ENCODE assay signal across 8 mouse cellular contexts in the genomic region with DNA sequence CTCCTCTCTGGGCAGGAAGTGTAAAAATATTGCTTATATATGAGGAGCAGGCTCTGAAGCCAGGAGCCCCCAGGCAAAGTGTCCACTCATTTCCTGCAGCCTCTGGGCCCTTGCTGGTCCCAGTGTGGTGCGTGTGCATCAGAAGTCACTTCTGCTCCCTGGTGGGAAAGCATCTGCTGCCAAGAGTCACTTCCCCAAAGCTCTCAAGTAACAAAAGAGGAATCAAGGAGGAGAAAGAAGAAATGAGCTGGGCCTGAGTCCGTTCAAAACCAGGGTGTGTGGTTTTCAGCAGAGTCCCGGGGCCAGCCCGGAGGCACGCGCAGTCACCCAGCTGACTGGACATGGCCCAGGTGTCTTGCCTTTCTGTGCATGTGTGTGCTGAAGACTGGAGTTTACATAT. TPM values are rescaled to one million over a fixed set of nuclear protein-coding genes. Genes with fewer than 3 reads are reported as not detected.
DNase-seq lines count a peak whose midpoint lies in the region; ATAC-seq and TF ChIP-seq lines count a peak whose summit lies in the region.

No protein-coding gene starts in this region.

- DNase-seq in midbrain, embryonic 10.5 days (ENCODE audit: low spot score), result no peak
- peak; percentile 32 for DNase-seq in kidney, postnatal 14 days
- DNase-seq in right cerebral cortex, postnatal 25 days, result no peak
- DNase-seq in thymus, postnatal 0 days (ENCODE audit: low spot score), result no peak

- no peaks in the 10 kb centered on the region for H3K36me3 ChIP-seq in midbrain, embryonic 10.5 days
- H3K36me3 ChIP-seq in midbrain, embryonic 16.5 days (ENCODE audit: control insufficient read depth, insufficient read depth, low read length), result no peaks in the 10 kb centered on the region
- H3K36me3 ChIP-seq in embryonic facial prominence, embryonic 15.5 days, result no peaks in the 10 kb centered on the region
- H3K36me3 ChIP-seq in small intestine, adult 2 months (ENCODE audit: control insufficient read depth, insufficient read depth, low read length), result no peaks in the 10 kb centered on the region

- H3K9ac ChIP-seq in midbrain, embryonic 16.5 days (ENCODE audit: low read depth, low read length), result no peak overlapping the region
- H3K9ac ChIP-seq in embryonic facial prominence, embryonic 15.5 days, result no peak overlapping the region

- H3K4me3 ChIP-seq in midbrain, embryonic 10.5 days, result no peak overlapping the region
- H3K4me3 ChIP-seq in midbrain, embryonic 16.5 days (ENCODE audit: low read depth, low read length), result no peak overlapping the region
- no peak overlapping the region for H3K4me3 ChIP-seq in embryonic facial prominence, embryonic 15.5 days (replicated peaks)
- no peak overlapping the region for H3K4me3 ChIP-seq in small intestine, adult 2 months (ENCODE audit: low read depth, low read length)

- no peak overlapping the region for H3K4me2 ChIP-seq in midbrain, embryonic 16.5 days (ENCODE audit: low read length)
- H3K4me2 ChIP-seq in embryonic facial prominence, embryonic 15.5 days (replicated peaks), result no peak overlapping the region

- peaks cover 9% of the 10 kb centered on the region; the same call in 1 of the 2 replicates for H3K9me3 ChIP-seq in midbrain, embryonic 10.5 days (replicated peaks)
- no peaks in the 10 kb centered on the region for H3K9me3 ChIP-seq in midbrain, embryonic 16.5 days (replicated peaks; ENCODE audit: control insufficient read depth, low read length, poor library complexity, severe bottlenecking)
- H3K9me3 ChIP-seq in embryonic facial prominence, embryonic 15.5 days (replicated peaks), result no peaks in the 10 kb centered on the region

- WGBS in midbrain, embryonic 10.5 days, result 78% methylated on average over 6 of the region's 6 CpGs
- 76% methylated on average over 6 of the region's 6 CpGs for WGBS in midbrain, embryonic 16.5 days
- 63% methylated on average over 6 of the region's 6 CpGs for WGBS in embryonic facial prominence, embryonic 15.5 days
- WGBS in small intestine, adult 2 months, result 80% methylated on average over 6 of the region's 6 CpGs

- TF ChIP-seq POLR2A in small intestine, adult 2 months (IDR thresholded peaks at IDR 0.05; ENCODE audit: low read depth, low read length), result no peak

- H3K27ac ChIP-seq in midbrain, embryonic 10.5 days (replicated peaks), result peak overlapping the region; percentile 18; the same call in 1 of the 2 replicates
- no peak overlapping the region for H3K27ac ChIP-seq in midbrain, embryonic 16.5 days (ENCODE audit: low read length)
- peak overlapping the region; percentile 96 for H3K27ac ChIP-seq in embryonic facial prominence, embryonic 15.5 days (replicated peaks)
- H3K27ac ChIP-seq in small intestine, adult 2 months (ENCODE audit: insufficient read depth, low read depth, low read length), result peak overlapping the region; percentile 66

- no peaks in the 10 kb centered on the region for H3K27me3 ChIP-seq in midbrain, embryonic 10.5 days (ENCODE audit: low read depth, poor library complexity, severe bottlenecking)
- no peaks in the 10 kb centered on the region for H3K27me3 ChIP-seq in midbrain, embryonic 16.5 days (ENCODE audit: control insufficient read depth, insufficient read depth, low read depth, low read length)
- no peaks in the 10 kb centered on the region for H3K27me3 ChIP-seq in embryonic facial prominence, embryonic 15.5 days
- no peaks in the 10 kb centered on the region for H3K27me3 ChIP-seq in small intestine, adult 2 months (ENCODE audit: control insufficient read depth, insufficient read depth, low read length)

- no peak for ATAC-seq in midbrain, embryonic 16.5 days
- no peak for ATAC-seq in embryonic facial prominence, embryonic 15.5 days (ENCODE audit: insufficient number of reproducible peaks, low FRiP score, low TSS enrichment, low read depth)
- no peak for ATAC-seq in megakaryocyte-erythroid progenitor cell, adult 5-6 weeks (replicated peaks; ENCODE audit: low FRiP score, low TSS enrichment, poor library complexity, severe bottlenecking)

- peaks cover 21% of the 10 kb centered on the region for H3K4me1 ChIP-seq in midbrain, embryonic 10.5 days
- H3K4me1 ChIP-seq in midbrain, embryonic 16.5 days (ENCODE audit: control insufficient read depth, insufficient read depth, low read length), result no peaks in the 10 kb centered on the region
- H3K4me1 ChIP-seq in embryonic facial prominence, embryonic 15.5 days, result peaks cover 31% of the 10 kb centered on the region
- H3K4me1 ChIP-seq in small intestine, adult 2 months (ENCODE audit: control insufficient read depth, insufficient read depth, insufficient read length, low read length), result peaks cover 30% of the 10 kb centered on the region

- no peak for TF ChIP-seq CTCF in small intestine, adult 2 months (IDR thresholded peaks at IDR 0.05; ENCODE audit: extremely low read depth, insufficient read length, insufficient replicate concordance, low read depth, low read length)

RNA-seq across cellular contexts. Expression of gene Snn, which starts 54.6 kb away (rescaled TPM):
- polyA plus RNA-seq in midbrain, embryonic 10.5 days (2016; fragmentation: Nextera tagmentation; extraction: Ambion mirVana), result 86.7 and 106 TPM in 2 replicates
- polyA plus RNA-seq in midbrain, embryonic 16.5 days (2015; fragmentation: Nextera tagmentation; extraction: Ambion mirVana), result 129 and 134 TPM in 2 replicates
- polyA plus RNA-seq in embryonic facial prominence, embryonic 15.5 days (2015; fragmentation: Nextera tagmentation; extraction: Ambion mirVana), result 43.4 and 44.4 TPM in 2 replicates
- polyA plus RNA-seq in small intestine, adult 2 months (2012; rRNA removed), result 3.4 and 4.3 TPM in 2 replicates
- 46.4 and 51.8 TPM in 2 replicates for polyA plus RNA-seq in thymus, postnatal 0 days (2015; fragmentation: Nextera tagmentation; extraction: Ambion mirVana)
- 0.52 and 7.4 TPM in 2 replicates for total RNA-seq in megakaryocyte-erythroid progenitor cell, adult 5-6 weeks (2014; fragmentation: Nextera tagmentation)
- total RNA-seq in megakaryocyte-erythroid progenitor cell, adult 5-6 weeks (2017), result 0.09 and 1.6 TPM in 2 replicates

RNA-seq across cellular contexts. Expression of gene Litaf, which starts 59.9 kb away (rescaled TPM):
- polyA plus RNA-seq in midbrain, embryonic 10.5 days (2016; fragmentation: Nextera tagmentation; extraction: Ambion mirVana), result 97.9 and 106 TPM in 2 replicates
- 22.7 and 25.4 TPM in 2 replicates for polyA plus RNA-seq in midbrain, embryonic 16.5 days (2015; fragmentation: Nextera tagmentation; extraction: Ambion mirVana)
- polyA plus RNA-seq in embryonic facial prominence, embryonic 15.5 days (2015; fragmentation: Nextera tagmentation; extraction: Ambion mirVana), result 107 and 110 TPM in 2 replicates
- 245 and 497 TPM in 2 replicates for polyA plus RNA-seq in small intestine, adult 2 months (2012; rRNA removed)
- 36.7 and 38.5 TPM in 2 replicates for polyA plus RNA-seq in thymus, postnatal 0 days (2015; fragmentation: Nextera tagmentation; extraction: Ambion mirVana)
- total RNA-seq in megakaryocyte-erythroid progenitor cell, adult 5-6 weeks (2014; fragmentation: Nextera tagmentation), result 5.4 and 6.6 TPM in 2 replicates
- total RNA-seq in megakaryocyte-erythroid progenitor cell, adult 5-6 weeks (2017), result 6.9 and 9.4 TPM in 2 replicates
